Mouse (Mus musculus) embryonic facial prominence, embryonic 14.5 days (tissue): ENCODE results near the gene Mrpl22. TPM values are rescaled to one million over a fixed set of nuclear protein-coding genes. Genes with fewer than 3 reads are reported as not detected.
"Not testable (repeated sequence)": the region's sequence is repeated elsewhere in the genome, so short reads cannot be mapped to it uniquely, and the experiment has no call there.

ENCODE experiments used
- ATAC-seq: fragments of 200-750 bp; cut with Nextera tagmentation; 2 replicates; pipeline ENCODE4 v1.8.0; 2017; ENCODE audit warnings: low read depth, moderate number of reproducible peaks, moderate TSS enrichment
- DNase-seq: peaks from one replicate; pipeline ENCODE4 v3.0.0-alpha.2; 2015; ENCODE audit warnings: low spot score
- H3K27ac ChIP-seq: fragments of 300-500 bp; sonication (generic); replicated peaks from 2 replicates; pipeline ENCODE4 v1.5.1; 2014; ENCODE audit warnings: low read depth, mild to moderate bottlenecking, low read length, moderate library complexity
- H3K27me3 ChIP-seq: fragments of 300-500 bp; sonication (generic); replicated peaks from 2 replicates; pipeline ENCODE4 v1.6.1; 2014; ENCODE audit warnings: low read length; ENCODE audit not compliant: control insufficient read depth, insufficient read depth
- H3K36me3 ChIP-seq: fragments of 300-500 bp; sonication (generic); 2 replicates; pipeline ENCODE4 v1.6.1; 2014; ENCODE audit warnings: low read length, mixed read lengths; ENCODE audit not compliant: control insufficient read depth, insufficient read depth
- H3K4me1 ChIP-seq: fragments of 300-500 bp; sonication (generic); 2 replicates; pipeline ENCODE4 v1.6.1; 2014; ENCODE audit warnings: antibody characterized with exemption, low read length; ENCODE audit not compliant: control insufficient read depth, insufficient read depth
- H3K4me2 ChIP-seq: fragments of 300-500 bp; sonication (generic); 2 replicates; pipeline ENCODE4 v1.6.1; 2014; ENCODE audit warnings: low read depth, mild to moderate bottlenecking, low read length, moderate library complexity, mixed read lengths
- H3K4me3 ChIP-seq: fragments of 300-500 bp; sonication (generic); 2 replicates; pipeline ENCODE4 v1.5.1; 2014; ENCODE audit warnings: low read depth, mild to moderate bottlenecking, low read length
- H3K9ac ChIP-seq: fragments of 300-500 bp; sonication (generic); 2 replicates; pipeline ENCODE4 v1.6.1; 2014; ENCODE audit warnings: low read depth, mild to moderate bottlenecking, low read length, moderate library complexity, mixed read lengths
- H3K9me3 ChIP-seq: fragments of 300-500 bp; sonication (generic); 2 replicates; pipeline ENCODE4 v1.6.1; 2016; ENCODE audit warnings: low read length; ENCODE audit not compliant: control insufficient read depth
- WGBS: fragments of 180-500 bp; shearing (Covaris S2); extraction: QIAGEN DNeasy Blood & Tissue Kit; methylation state at CpG from one replicate; pipeline ENCODE4 v1.1.7; 2014; 5-methylcytosine and 5-hydroxymethylcytosine counted together
- polyA plus RNA-seq: library from polyadenylated mRNA; unstranded; fragments of >200 nt; fragmentation: Nextera tagmentation; extraction: Ambion mirVana; gene quantifications from 2 replicates; pipeline ENCODE4 v1.2.1, GENCODE M21; 2014

The Mrpl22 gene
- polyA plus RNA-seq, 1 experiment from 2014 or later = 113 TPM

DNA sequence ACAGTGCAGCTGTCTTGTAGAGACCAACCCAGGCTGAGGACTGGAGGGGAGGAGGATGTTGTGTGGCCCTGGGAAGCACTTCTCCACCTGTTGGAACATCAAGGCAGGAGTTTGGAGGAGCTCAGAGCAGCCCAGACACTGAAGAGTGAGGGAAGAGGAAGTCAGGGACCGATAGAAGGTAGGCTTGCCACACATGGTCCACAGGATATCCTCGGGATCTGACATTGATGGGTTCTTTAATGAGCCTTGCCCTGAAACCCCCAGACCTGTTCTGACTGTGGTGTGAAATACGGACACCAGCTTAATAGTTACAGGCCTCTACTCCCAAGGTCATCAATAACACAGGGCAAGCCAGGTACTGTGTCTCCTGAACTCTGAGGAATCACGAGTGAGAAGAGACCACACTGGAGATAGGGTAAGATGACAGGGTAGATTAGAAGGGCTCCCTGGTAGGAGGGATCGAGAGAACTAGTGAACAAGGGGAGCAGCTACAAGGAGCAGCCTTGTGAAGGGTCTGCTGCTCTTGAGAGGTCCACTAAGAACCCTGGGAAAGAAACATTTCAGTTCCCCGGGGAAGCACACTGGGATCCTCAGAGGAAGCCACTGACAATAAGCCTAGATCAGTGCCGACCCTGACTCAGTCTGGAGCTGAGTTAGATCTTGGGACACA, 42.3 kb downstream of the Mrpl22 start:
- DNase-seq (no peak), ATAC-seq (no peak)
- Histone ChIP-seq H3K9ac (no peak overlapping the region), H3K36me3 (no peaks in the 10 kb centered on the region), H3K9me3 (no peaks in the 10 kb centered on the region), H3K27ac (no peak overlapping the region), H3K4me1 (peaks cover 7% of the 10 kb centered on the region), H3K4me2 (no peak overlapping the region), H3K4me3 (no peak overlapping the region), H3K27me3 (no peaks in the 10 kb centered on the region)
- WGBS = 83% methylated on average over 7 of the region's 7 CpGs

DNA sequence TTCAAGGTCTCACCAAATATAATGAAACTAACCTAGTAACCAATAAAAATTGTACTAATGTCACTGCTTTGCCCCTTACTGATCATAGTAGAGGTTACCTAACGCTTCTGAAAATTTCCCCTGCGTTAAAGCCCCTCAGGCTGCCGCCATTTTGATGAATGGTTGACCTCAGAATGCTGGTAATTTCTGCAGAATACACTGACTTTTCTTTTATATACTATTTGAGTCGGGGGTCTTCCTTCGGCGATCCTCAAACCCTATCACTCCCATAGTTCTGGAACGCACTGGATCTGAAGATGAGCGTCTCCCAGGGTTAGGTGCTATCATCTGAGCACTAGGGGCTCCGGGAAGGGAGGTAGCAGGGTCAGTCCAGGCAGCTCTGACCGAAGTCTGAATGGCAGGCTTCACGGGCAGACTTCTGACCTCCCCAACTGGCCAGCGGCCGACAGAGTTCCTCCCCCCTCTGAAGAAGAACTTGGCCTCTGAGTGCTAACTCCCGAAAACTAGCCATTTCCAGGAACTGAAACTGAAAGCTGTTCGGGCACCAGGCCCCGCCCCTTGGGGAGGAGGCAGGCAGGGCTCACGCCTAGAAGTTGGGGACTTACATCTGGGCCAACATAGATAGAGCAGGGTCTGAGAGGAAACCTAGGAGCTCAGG, 43.1 kb downstream of the Mrpl22 start:
- Histone ChIP-seq H3K4me3 (peak overlapping the region; percentile 42), H3K9ac (peak overlapping the region; percentile 59), H3K36me3 (no peaks in the 10 kb centered on the region), H3K27ac (no peak overlapping the region), H3K4me2 (peak overlapping the region; percentile 61), H3K9me3 (no peaks in the 10 kb centered on the region), H3K4me1 (peaks cover 7% of the 10 kb centered on the region), H3K27me3 (no peaks in the 10 kb centered on the region)
- WGBS = 52% methylated on average over 13 of the region's 17 CpGs
- ATAC-seq (peak; percentile 86), DNase-seq (peak; percentile 70)

DNA sequence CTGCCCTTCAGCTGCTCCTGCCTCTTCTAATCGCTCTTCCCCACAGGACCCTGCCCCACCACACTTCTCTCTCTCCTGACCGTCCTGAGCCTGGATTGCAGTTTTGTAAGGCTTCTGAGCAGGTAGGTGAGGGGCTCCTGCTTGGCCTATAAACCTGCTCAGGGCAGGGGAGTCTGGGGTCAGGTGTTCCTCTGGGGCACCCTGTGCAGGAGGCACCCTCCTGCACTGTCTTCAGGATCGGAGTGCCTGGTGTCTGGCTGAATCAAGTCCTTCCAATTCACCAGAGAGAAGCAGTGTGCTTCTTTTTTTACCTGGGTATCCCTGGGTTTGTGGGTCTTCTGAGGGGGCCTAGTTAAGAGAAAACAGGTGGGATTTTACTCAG, 43.6 kb downstream of the Mrpl22 start:
- not testable (repeated sequence) for H3K27ac ChIP-seq, DNase-seq, H3K27me3 ChIP-seq, H3K36me3 ChIP-seq, H3K9ac ChIP-seq, H3K4me1 ChIP-seq, H3K9me3 ChIP-seq
- WGBS = 14% methylated on average over 3 of the region's 3 CpGs
- ATAC-seq = peak; percentile 38
- Histone ChIP-seq H3K4me3 (peak overlapping the region; percentile 42; the same call in 1 of the 2 replicates), H3K4me2 (peak overlapping the region; percentile 61)

DNA sequence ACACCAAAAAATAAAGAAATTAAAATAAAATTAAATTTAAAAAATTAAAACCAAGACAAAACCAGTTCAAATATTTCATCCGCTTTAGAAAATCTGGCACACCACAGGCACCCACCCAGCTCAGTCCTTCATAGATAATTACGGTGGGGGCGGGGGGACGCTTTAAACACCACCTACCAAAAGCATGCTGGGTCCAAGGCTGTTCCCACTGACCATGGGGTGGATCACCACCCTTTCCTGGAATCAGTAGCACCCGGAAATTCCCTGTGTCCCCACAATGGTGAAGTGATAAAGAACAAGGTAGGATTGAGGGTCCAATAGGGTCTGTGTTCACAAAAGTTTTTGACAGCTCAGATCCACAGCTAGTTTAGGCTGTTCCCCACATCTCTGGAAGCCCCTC, 44.4 kb downstream of the Mrpl22 start:
- 75% methylated on average over 5 of the region's 5 CpGs for WGBS
- no peak for ATAC-seq
- no peak for DNase-seq
- Histone ChIP-seq H3K4me3 (no peak overlapping the region), H3K4me1 (peaks cover 7% of the 10 kb centered on the region), H3K4me2 (no peak overlapping the region; the same call in 1 of the 2 replicates), H3K36me3 (no peaks in the 10 kb centered on the region), H3K27me3 (no peaks in the 10 kb centered on the region), H3K27ac (no peak overlapping the region), H3K9me3 (no peaks in the 10 kb centered on the region), H3K9ac (no peak overlapping the region)

DNA sequence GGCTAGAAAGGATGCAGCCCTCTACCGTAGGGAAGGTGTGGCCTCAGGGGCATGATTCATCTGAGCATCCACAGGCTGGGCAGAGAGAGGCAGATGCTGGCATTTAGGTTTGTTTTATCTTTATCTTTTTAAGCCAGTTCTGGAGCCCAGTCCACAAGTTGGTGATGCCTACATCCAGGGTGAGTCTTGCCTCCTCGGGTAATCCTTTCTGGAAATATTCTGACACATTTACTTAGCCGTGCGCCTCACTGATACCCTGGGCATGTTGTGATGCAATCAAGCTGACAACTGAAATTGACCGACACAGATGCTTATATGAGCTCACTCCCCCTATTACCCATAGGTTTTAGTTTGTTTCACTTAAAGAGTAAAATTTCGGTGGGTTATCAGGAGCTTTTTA, 45.4 kb downstream of the Mrpl22 start:
- Histone ChIP-seq H3K9ac (no peak overlapping the region), H3K36me3 (no peaks in the 10 kb centered on the region), H3K9me3 (no peaks in the 10 kb centered on the region), H3K27me3 (no peaks in the 10 kb centered on the region), H3K4me2 (no peak overlapping the region), H3K27ac (no peak overlapping the region), H3K4me1 (no peaks in the 10 kb centered on the region; the same call in 1 of the 2 replicates), H3K4me3 (no peak overlapping the region)
- ATAC-seq (no peak), DNase-seq (no peak)
- WGBS = 79% methylated on average over 6 of the region's 6 CpGs

DNA sequence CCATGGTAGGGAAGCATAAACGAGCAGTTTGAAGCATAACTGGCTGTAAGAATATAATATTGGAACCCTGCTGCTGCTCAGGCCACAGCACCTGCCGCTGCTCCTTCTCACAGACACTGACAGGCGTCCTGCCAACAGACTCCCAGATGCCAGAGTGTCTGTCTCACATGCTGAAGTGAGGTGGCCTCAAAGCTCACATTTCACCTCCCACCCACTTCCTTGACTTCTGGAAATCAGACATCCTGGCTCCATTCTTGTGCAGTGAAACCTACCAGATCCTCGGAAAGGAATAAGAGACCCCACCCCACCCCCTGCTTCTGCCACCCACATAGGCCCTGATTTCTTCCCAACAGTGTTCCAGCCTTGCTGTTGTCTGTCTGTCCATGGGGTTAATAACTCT, 52.3 kb downstream of the Mrpl22 start:
- DNase-seq (peak; percentile 76), ATAC-seq (0 out of 2 replicates have a peak, but pooled peaks have one; percentile 18)
- H3K27ac ChIP-seq = no peak overlapping the region; the same call in 1 of the 2 replicates
- no peaks in the 10 kb centered on the region for H3K36me3 ChIP-seq
- H3K4me2 ChIP-seq = no peak overlapping the region
- H3K4me3 ChIP-seq = no peak overlapping the region
- no peaks in the 10 kb centered on the region for H3K27me3 ChIP-seq
- 26% methylated on average over 4 of the region's 4 CpGs for WGBS
- H3K9ac ChIP-seq = no peak overlapping the region
- no peaks in the 10 kb centered on the region for H3K4me1 ChIP-seq
- no peaks in the 10 kb centered on the region for H3K9me3 ChIP-seq

DNA sequence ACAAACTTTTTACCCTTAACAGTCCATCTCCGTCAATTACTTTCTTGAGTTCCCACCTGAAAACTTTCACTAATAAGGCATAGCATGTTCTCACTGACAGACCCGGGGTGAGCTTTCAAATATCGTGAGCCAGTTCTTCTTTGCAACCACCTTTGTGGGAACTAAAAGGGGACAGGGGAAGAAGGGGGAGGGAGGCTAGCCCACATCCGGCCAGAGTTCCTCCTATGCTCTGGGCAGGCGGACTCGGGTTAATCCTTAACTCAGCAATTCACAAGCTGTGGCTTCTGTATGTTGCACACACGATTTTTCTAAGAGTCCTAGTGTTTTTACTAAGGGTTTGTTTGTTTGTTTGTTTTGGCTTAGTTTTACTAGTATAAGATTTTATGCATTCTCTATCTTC, 52.9 kb downstream of the Mrpl22 start:
- Histone ChIP-seq H3K4me2 (no peak overlapping the region), H3K4me1 (no peaks in the 10 kb centered on the region), H3K27ac (no peak overlapping the region), H3K36me3 (no peaks in the 10 kb centered on the region), H3K9ac (no peak overlapping the region), H3K27me3 (no peaks in the 10 kb centered on the region), H3K9me3 (no peaks in the 10 kb centered on the region), H3K4me3 (no peak overlapping the region)
- DNase-seq (peak; percentile 10), ATAC-seq (no peak)
- 51% methylated on average over 7 of the region's 7 CpGs for WGBS

DNA sequence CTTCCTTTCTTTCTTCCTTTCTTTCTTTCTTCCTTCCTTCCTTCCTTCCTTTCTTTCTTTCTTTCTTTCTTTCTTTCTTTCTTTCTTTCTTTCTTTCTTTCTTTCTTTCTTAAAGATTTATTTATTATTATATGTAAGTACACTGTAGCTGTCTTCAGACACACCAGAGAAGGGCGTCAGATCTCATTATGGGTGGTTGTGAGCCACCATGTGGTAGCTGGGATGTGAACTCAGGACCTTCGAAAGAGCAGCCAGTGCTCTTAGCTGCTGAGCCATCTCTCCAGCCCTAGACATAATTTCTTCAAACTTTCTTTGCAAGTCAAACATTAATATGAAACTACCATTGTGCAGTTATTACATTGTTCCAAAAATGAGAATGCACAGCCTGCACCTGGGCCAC, 53.4 kb downstream of the Mrpl22 start:
- WGBS = 70% methylated on average over 2 of the region's 2 CpGs
- not testable (repeated sequence) for H3K27ac ChIP-seq, H3K9ac ChIP-seq, H3K4me3 ChIP-seq, H3K27me3 ChIP-seq, H3K4me1 ChIP-seq, H3K4me2 ChIP-seq, ATAC-seq, H3K36me3 ChIP-seq, H3K9me3 ChIP-seq, DNase-seq

DNA sequence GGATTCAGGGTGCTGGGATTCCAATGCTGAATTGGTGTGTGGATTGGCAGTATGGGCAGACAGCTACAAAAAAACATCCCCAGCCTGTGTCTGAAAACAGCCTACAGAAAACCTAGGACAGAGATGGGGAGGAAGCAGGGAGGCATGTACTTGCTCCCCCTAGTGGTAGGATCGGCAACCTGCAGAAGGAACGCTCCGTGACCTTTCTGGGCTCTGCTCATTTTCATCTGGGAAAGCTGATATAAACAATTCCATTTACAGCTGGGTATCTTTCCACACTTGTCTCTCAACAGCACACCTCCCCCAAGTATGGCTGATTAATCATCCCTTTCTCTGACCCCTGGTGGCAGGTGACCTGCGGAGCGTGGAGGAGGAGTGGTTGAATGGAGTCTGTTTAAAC, 54.2 kb downstream of the Mrpl22 start:
- Histone ChIP-seq H3K9me3 (no peaks in the 10 kb centered on the region), H3K27me3 (no peaks in the 10 kb centered on the region), H3K9ac (no peak overlapping the region), H3K4me3 (no peak overlapping the region), H3K36me3 (no peaks in the 10 kb centered on the region), H3K4me2 (no peak overlapping the region), H3K4me1 (no peaks in the 10 kb centered on the region), H3K27ac (no peak overlapping the region)
- ATAC-seq (no peak; the same call in 1 of the 2 replicates), DNase-seq (peak; percentile 50)
- WGBS = 16% methylated on average over 5 of the region's 5 CpGs
